Mouse (Mus musculus) MEL (cell line): ENCODE measurements around the gene P3h3. TPM values are rescaled to one million over a fixed set of nuclear protein-coding genes. Genes with fewer than 3 reads are reported as not detected.

Source experiments
- DNase-seq: peaks from one replicate; pipeline ENCODE4 v3.0.0; 2011; ENCODE audit warnings: low read depth, low spot score
- H3K27ac ChIP-seq: 2 replicates; pipeline ENCODE4 v1.5.1; 2012; ENCODE audit warnings: low read depth, mild to moderate bottlenecking, control low read depth, low read length, moderate library complexity; ENCODE audit not compliant: control insufficient read depth
- H3K27me3 ChIP-seq, 2 experiments: fragments of 150-350 bp in 1 of 2; sonication (generic) in 1 of 2; 2 replicates each; pipeline ENCODE4 v1.6.1; 2012; ENCODE audit warnings: low read length in 2 of 2, mild to moderate bottlenecking in 2 of 2, improper control_type of control experiment in 1 of 2, moderate library complexity in 1 of 2; ENCODE audit not compliant: insufficient read depth in 2 of 2, control insufficient read depth in 1 of 2
- H3K36me3 ChIP-seq, 2 experiments: 2 replicates each; pipeline ENCODE4 v1.6.1; 2012 to 2014; ENCODE audit warnings: low read length in 2 of 2, improper control_type of control experiment in 1 of 2, inconsistent platforms in 1 of 2, mild to moderate bottlenecking in 1 of 2; ENCODE audit not compliant: insufficient read depth in 2 of 2, control insufficient read depth in 1 of 2
- H3K4me1 ChIP-seq, 2 experiments: fragments of 150-350 bp in 1 of 2; sonication (generic) in 1 of 2; 2 replicates each; pipeline ENCODE4 v1.6.1; 2012; ENCODE audit warnings: low read length in 2 of 2, improper control_type of control experiment in 1 of 2, mild to moderate bottlenecking in 1 of 2; ENCODE audit not compliant: insufficient read depth in 2 of 2, control insufficient read depth in 1 of 2
- H3K4me3 ChIP-seq, 2 experiments: fragments of 150-350 bp in 1 of 2; sonication (generic) in 1 of 2; 2 replicates each; pipeline ENCODE4 v1.5.1; 2012; ENCODE audit warnings: low read depth in 2 of 2, low read length in 2 of 2, mild to moderate bottlenecking in 2 of 2, moderate library complexity in 2 of 2, control low read depth in 1 of 2, improper control_type of control experiment in 1 of 2; ENCODE audit not compliant: control insufficient read depth in 1 of 2, insufficient read depth in 1 of 2
- H3K79me2 ChIP-seq: 2 replicates; pipeline ENCODE4 v1.6.1; 2012; ENCODE audit warnings: mild to moderate bottlenecking, low read length, moderate library complexity; ENCODE audit not compliant: control insufficient read depth, poor library complexity, insufficient read depth
- H3K9ac ChIP-seq: 2 replicates; pipeline ENCODE4 v1.6.1; 2012; ENCODE audit warnings: low read depth, mild to moderate bottlenecking, control low read depth, low read length, moderate library complexity; ENCODE audit not compliant: control insufficient read depth, poor library complexity, severe bottlenecking
- H3K9me3 ChIP-seq: fragments of 150-350 bp; sonication (generic); replicated peaks from 2 replicates; pipeline ENCODE4 v1.6.1; 2012; ENCODE audit warnings: mild to moderate bottlenecking, low read length, improper control_type of control experiment, moderate library complexity; ENCODE audit not compliant: insufficient read depth
- BHLHE40 ChIP-seq: IDR thresholded peaks from 2 replicates; pipeline ENCODE4 v1.6.1; 2012; ENCODE audit warnings: low read depth, mild to moderate bottlenecking, inconsistent platforms, low read length, improper control_type of control experiment, borderline replicate concordance
- CHD1 ChIP-seq: IDR thresholded peaks from 2 replicates; pipeline ENCODE4 v1.6.1; 2012; ENCODE audit warnings: low read depth, mild to moderate bottlenecking, inconsistent platforms, low read length, improper control_type of control experiment
- CHD2 ChIP-seq: IDR thresholded peaks from 2 replicates; pipeline ENCODE4 v1.6.1; 2011; ENCODE audit warnings: low read length, improper control_type of control experiment
- CTCF ChIP-seq, 3 experiments: IDR thresholded peaks in 2 of 3; conservative IDR thresholded peaks in 1 of 3; 2 replicates each; pipeline ENCODE4 v1.5.1; 2011 to 2012; ENCODE audit warnings: low read length in 3 of 3, low read depth in 2 of 3, mild to moderate bottlenecking in 2 of 3, improper control_type of control experiment in 1 of 3, inconsistent platforms in 1 of 3, mixed read lengths in 1 of 3, moderate library complexity in 1 of 3; ENCODE audit not compliant: control insufficient read depth in 1 of 3, insufficient read depth in 1 of 3, poor library complexity in 1 of 3, severe bottlenecking in 1 of 3
- E2F4 ChIP-seq: IDR thresholded peaks from 2 replicates; pipeline ENCODE4 v1.6.1; 2011; ENCODE audit warnings: low read depth, low read length, improper control_type of control experiment, borderline replicate concordance
- ELF1 ChIP-seq: IDR thresholded peaks from 2 replicates; pipeline ENCODE4 v1.6.1; 2014; ENCODE audit warnings: low read depth, mild to moderate bottlenecking, inconsistent platforms, low read length, improper control_type of control experiment, moderate library complexity
- EP300 ChIP-seq, 2 experiments: IDR thresholded peaks; 2 replicates each; pipeline ENCODE4 v1.6.1; 2011; ENCODE audit warnings: improper control_type of control experiment in 2 of 2, low read length in 2 of 2, low read depth in 1 of 2, mild to moderate bottlenecking in 1 of 2
- ETS1 ChIP-seq: IDR thresholded peaks from 2 replicates; pipeline ENCODE4 v1.6.1; 2012; ENCODE audit warnings: low read depth, mild to moderate bottlenecking, inconsistent platforms, low read length, improper control_type of control experiment, moderate library complexity
- GABPA ChIP-seq: IDR thresholded peaks from 2 replicates; pipeline ENCODE4 v1.6.1; 2012; ENCODE audit warnings: low read depth, mild to moderate bottlenecking, inconsistent platforms, low read length, improper control_type of control experiment, moderate library complexity
- GATA1 ChIP-seq: IDR thresholded peaks from 2 replicates; pipeline ENCODE4 v1.6.1; 2011; ENCODE audit warnings: low read depth, low read length, improper control_type of control experiment
- HCFC1 ChIP-seq: IDR thresholded peaks from 2 replicates; pipeline ENCODE4 v1.6.1; 2012; ENCODE audit warnings: low read depth, mild to moderate bottlenecking, inconsistent platforms, low read length, improper control_type of control experiment, moderate library complexity
- JUND ChIP-seq: IDR thresholded peaks from 2 replicates; pipeline ENCODE4 v1.6.1; 2011; ENCODE audit warnings: low read depth, mild to moderate bottlenecking, improper control_type of control experiment, low read length
- KAT2A ChIP-seq: conservative IDR thresholded peaks from 2 replicates; pipeline ENCODE4 v1.6.1; 2012; ENCODE audit warnings: low read depth, low read length, improper control_type of control experiment, inconsistent platforms
- MAFK ChIP-seq: IDR thresholded peaks from 2 replicates; pipeline ENCODE4 v1.6.1; 2011; ENCODE audit warnings: low read depth, mild to moderate bottlenecking, low read length, improper control_type of control experiment, borderline replicate concordance
- MAX ChIP-seq: IDR thresholded peaks from 2 replicates; pipeline ENCODE4 v1.6.1; 2011; ENCODE audit warnings: low read length, improper control_type of control experiment
- MAZ ChIP-seq: IDR thresholded peaks from 2 replicates; pipeline ENCODE4 v1.6.1; 2012; ENCODE audit warnings: low read depth, mild to moderate bottlenecking, inconsistent platforms, low read length, improper control_type of control experiment
- MEF2A ChIP-seq: IDR thresholded peaks from 2 replicates; pipeline ENCODE4 v1.6.1; 2014; ENCODE audit warnings: low read depth, mild to moderate bottlenecking, inconsistent platforms, low read length, improper control_type of control experiment; ENCODE audit not compliant: poor library complexity, insufficient replicate concordance, severe bottlenecking; ENCODE audit errors: extremely low read depth
- MXI1 ChIP-seq: IDR thresholded peaks from 2 replicates; pipeline ENCODE4 v1.6.1; 2011; ENCODE audit warnings: mild to moderate bottlenecking, low read depth, low read length, improper control_type of control experiment
- MYB ChIP-seq: IDR thresholded peaks from 2 replicates; pipeline ENCODE4 v1.6.1; 2011; ENCODE audit warnings: mild to moderate bottlenecking, low read depth, low read length, improper control_type of control experiment
- MYC ChIP-seq: IDR thresholded peaks from 2 replicates; pipeline ENCODE4 v1.6.1; 2011; ENCODE audit warnings: low read depth, mild to moderate bottlenecking, low read length, improper control_type of control experiment, moderate library complexity
- NELFE ChIP-seq: IDR thresholded peaks from 2 replicates; pipeline ENCODE4 v1.6.1; 2011; ENCODE audit warnings: low read depth, low read length, improper control_type of control experiment
- NRF1 ChIP-seq: IDR thresholded peaks from 2 replicates; pipeline ENCODE4 v1.6.1; 2014; ENCODE audit warnings: low read depth, mild to moderate bottlenecking, inconsistent platforms, low read length, improper control_type of control experiment, moderate library complexity; ENCODE audit not compliant: poor library complexity, insufficient read depth, severe bottlenecking
- POLR2A ChIP-seq, 2 experiments: IDR thresholded peaks; 2 replicates each; pipeline ENCODE4 v1.6.1; 2011 to 2012; ENCODE audit warnings: low read length in 2 of 2, mild to moderate bottlenecking in 2 of 2, control low read depth in 1 of 2, improper control_type of control experiment in 1 of 2, low read depth in 1 of 2, moderate library complexity in 1 of 2; ENCODE audit not compliant: control insufficient read depth in 1 of 2, insufficient read depth in 1 of 2, poor library complexity in 1 of 2
- POLR2AphosphoS2 ChIP-seq: IDR thresholded peaks from 2 replicates; pipeline ENCODE4 v1.6.1; 2011; ENCODE audit warnings: low read length, improper control_type of control experiment
- POLR2AphosphoS5 ChIP-seq: IDR thresholded peaks from 2 replicates; pipeline ENCODE4 v1.6.1; 2012; ENCODE audit warnings: low read depth, borderline replicate concordance, mild to moderate bottlenecking, inconsistent platforms, low read length, moderate library complexity, mixed read lengths
- RAD21 ChIP-seq: IDR thresholded peaks from 2 replicates; pipeline ENCODE4 v1.6.1; 2011; ENCODE audit warnings: mild to moderate bottlenecking, low read depth, low read length, improper control_type of control experiment
- RCOR1 ChIP-seq: IDR thresholded peaks from 2 replicates; pipeline ENCODE4 v1.6.1; 2012; ENCODE audit warnings: low read depth, mild to moderate bottlenecking, inconsistent platforms, low read length, improper control_type of control experiment
- SIN3A ChIP-seq: IDR thresholded peaks from 2 replicates; pipeline ENCODE4 v1.6.1; 2012; ENCODE audit warnings: low read length, improper control_type of control experiment, inconsistent platforms
- SMC3 ChIP-seq: IDR thresholded peaks from 2 replicates; pipeline ENCODE4 v1.6.1; 2011; ENCODE audit warnings: low read depth, low read length, improper control_type of control experiment
- TAL1 ChIP-seq: IDR thresholded peaks from 2 replicates; pipeline ENCODE4 v1.6.1; 2012; ENCODE audit warnings: mild to moderate bottlenecking, inconsistent platforms, low read length, moderate library complexity, mixed read lengths
- TCF12 ChIP-seq: IDR thresholded peaks from 2 replicates; pipeline ENCODE4 v1.6.1; 2014; ENCODE audit warnings: low read depth, mild to moderate bottlenecking, inconsistent platforms, low read length, improper control_type of control experiment, moderate library complexity
- USF1 ChIP-seq: IDR thresholded peaks from 2 replicates; pipeline ENCODE4 v1.6.1; 2014; ENCODE audit warnings: low read depth, mild to moderate bottlenecking, inconsistent platforms, low read length, improper control_type of control experiment, moderate library complexity
- USF2 ChIP-seq, 2 experiments: IDR thresholded peaks; 2 replicates each; pipeline ENCODE4 v1.6.1; 2011 to 2012; ENCODE audit warnings: improper control_type of control experiment in 2 of 2, low read length in 2 of 2, borderline replicate concordance in 1 of 2, inconsistent platforms in 1 of 2, low read depth in 1 of 2, mild to moderate bottlenecking in 1 of 2; ENCODE audit not compliant: insufficient read depth in 1 of 2
- ZC3H11A ChIP-seq: IDR thresholded peaks from 2 replicates; pipeline ENCODE4 v1.6.1; 2012; ENCODE audit warnings: low read depth, mild to moderate bottlenecking, inconsistent platforms, low read length, improper control_type of control experiment
- ZKSCAN1 ChIP-seq: IDR thresholded peaks from 2 replicates; pipeline ENCODE4 v1.6.1; 2012; ENCODE audit warnings: low read depth, mild to moderate bottlenecking, inconsistent platforms, low read length, improper control_type of control experiment, moderate library complexity
- ZMIZ1 ChIP-seq: IDR thresholded peaks from 2 replicates; pipeline ENCODE4 v1.6.1; 2012; ENCODE audit warnings: low read depth, mild to moderate bottlenecking, inconsistent platforms, low read length, improper control_type of control experiment, moderate library complexity
- ZNF384 ChIP-seq: IDR thresholded peaks from 2 replicates; pipeline ENCODE4 v1.6.1; 2012; ENCODE audit warnings: low read depth, mild to moderate bottlenecking, inconsistent platforms, low read length, improper control_type of control experiment
- polyA plus RNA-seq, 2 experiments: library from polyadenylated mRNA; stranded (reverse) in 1 of 2; unstranded in 1 of 2; fragments of >175 nt in 1 of 2; fragments of >200 nt in 1 of 2; gene quantifications; 2 replicates each; pipeline versions ENCODE4 v1.2.1 to v1.2.4; 2012; ENCODE audit warnings: low replicate concordance in 2 of 2, low read depth in 1 of 2; ENCODE audit not compliant: insufficient read length in 2 of 2, insufficient read depth in 1 of 2, missing spikeins in 1 of 2
- total RNA-seq: library from RNA; depleted of rRNA; stranded (reverse); fragments of 300-350 nt; gene quantifications from 2 replicates; pipeline ENCODE4 v1.2.3, GENCODE M21; 2012

The P3h3 gene
- total and polyA plus RNA-seq, 3 experiments, result 0.23 to 2.1 TPM; not detected in 1

- peak within 1 kb of the TSS; percentile 78 for H3K27ac ChIP-seq
- DNase-seq, result peak; percentile 67
- peaks cover 0 to 36% of the 10 kb centered on the region in 2 experiments; a peak in 3 of 4 replicates for H3K4me1 ChIP-seq
- H3K79me2 ChIP-seq, result peaks cover 15% of the 10 kb centered on the region
- no peaks in the 10 kb centered on the region for H3K27me3 ChIP-seq
- peak within 1 kb of the TSS; percentile 78 to 95 for H3K4me3 ChIP-seq
- H3K36me3 ChIP-seq, result peaks cover 4 to 14% of the 10 kb centered on the region in 2 experiments
- H3K9me3 ChIP-seq, result no peaks in the 10 kb centered on the region
- peak within 1 kb of the TSS; percentile 81 for H3K9ac ChIP-seq
- TF ChIP-seq POLR2A (IDR thresholded peaks at IDR 0.05; ENCODE audit: control insufficient read depth in 1 of 2, insufficient read depth in 1 of 2, low read depth in 1 of 2, low read length in 2 of 2, poor library complexity in 1 of 2), result peak; percentile 22 to 68; a peak in 2 of 4 replicates
- TF ChIP-seq USF2 (IDR thresholded peaks at IDR 0.05; ENCODE audit: borderline replicate concordance in 1 of 2, insufficient read depth in 1 of 2, low read depth in 1 of 2, low read length in 2 of 2), result no peak
- TF ChIP-seq ZMIZ1, result no peak; the same call in none of the 2 replicates
- no peak for TF ChIP-seq MYB
- peak; percentile 71 for TF ChIP-seq ELF1
- no peak for TF ChIP-seq MAZ
- TF ChIP-seq ZKSCAN1, result no peak
- TF ChIP-seq NELFE, result peak; percentile 41
- TF ChIP-seq MYC, result no peak
- TF ChIP-seq BHLHE40, result no peak
- TF ChIP-seq POLR2AphosphoS5, result no peak
- TF ChIP-seq MAX, result no peak
- TF ChIP-seq RAD21, result no peak
- no peak for TF ChIP-seq CHD1
- peak; percentile 33; the same call in 1 of the 2 replicates for TF ChIP-seq TAL1
- no peak for TF ChIP-seq KAT2A
- TF ChIP-seq ZC3H11A, result no peak
- no peak for TF ChIP-seq MAFK
- no peak for TF ChIP-seq HCFC1
- no peak for TF ChIP-seq GATA1
- no peak for TF ChIP-seq USF1
- no peak for TF ChIP-seq CHD2
- TF ChIP-seq GABPA, result no peak
- TF ChIP-seq JUND, result no peak
- no peak for TF ChIP-seq POLR2AphosphoS2
- no peak for TF ChIP-seq EP300 (IDR thresholded peaks at IDR 0.05; ENCODE audit: low read depth in 1 of 2, low read length in 2 of 2)
- TF ChIP-seq CTCF (IDR thresholded peaks at IDR 0.05 in 2 of 3, conservative IDR thresholded peaks at IDR 0.05 in 1 of 3; ENCODE audit: control insufficient read depth in 1 of 3, insufficient read depth in 1 of 3, low read depth in 2 of 3, low read length in 3 of 3, poor library complexity in 1 of 3, severe bottlenecking in 1 of 3), result no peak
- TF ChIP-seq RCOR1, result no peak
- no peak for TF ChIP-seq ZNF384
- TF ChIP-seq MXI1, result peak; percentile 26; the same call in 1 of the 2 replicates
- no peak for TF ChIP-seq E2F4
- no peak for TF ChIP-seq MEF2A
- no peak for TF ChIP-seq NRF1
- TF ChIP-seq SMC3, result no peak
- TF ChIP-seq TCF12, result no peak
- peak; percentile 32; the same call in 1 of the 2 replicates for TF ChIP-seq ETS1
- peak; percentile 74 for TF ChIP-seq SIN3A
These were observed 49.1 kb downstream of the P3h3 start, which contains the start of gene Spsb2 for GRCm38 (mm10) chr6:124808358-124809012. TSS of gene Spsb2 (plus strand) at chr6:124808661.
